Mouse (Mus musculus) thymus, postnatal 0 days (tissue): ENCODE measurements around the gene Fam69b. TPM values are rescaled to one million over a fixed set of nuclear protein-coding genes. Genes with fewer than 3 reads are reported as not detected.

Experiments
- DNase-seq: peaks from one replicate; pipeline ENCODE4 v3.0.0-alpha.2; 2015; ENCODE audit warnings: low spot score
- polyA plus RNA-seq: library from polyadenylated mRNA; unstranded; fragments of >200 nt; fragmentation: Nextera tagmentation; extraction: Ambion mirVana; gene quantifications from 2 replicates; pipeline ENCODE4 v1.2.1, GENCODE M21; 2015

Fam69b gene
- polyA plus RNA-seq, 1 experiment from 2014 or later = 12.2 TPM

- DNase-seq = peak; percentile 69
Observed at GRCm38 (mm10) chr2:26622984-26623383, 5.3 kb upstream of the Fam69b start.

GRCm38 (mm10) chr2:26625419-26625818 is 2.8 kb upstream of the Fam69b start:
- no peak for DNase-seq

- no peak for DNase-seq
Observed at GRCm38 (mm10) chr2:26626081-26626480, 2.2 kb upstream of the Fam69b start.

- no peak for DNase-seq
Observed at GRCm38 (mm10) chr2:26628792-26629437, 658 bp downstream of the Fam69b start.

GRCm38 (mm10) chr2:26632541-26633395 is 4.5 kb downstream of the Fam69b start:
- DNase-seq = no peak

- DNase-seq = no peak
Observed at GRCm38 (mm10) chr2:26633953-26634530, 5.8 kb downstream of the Fam69b start.

GRCm38 (mm10) chr2:26634629-26635488 is 6.6 kb downstream of the Fam69b start:
- DNase-seq = no peak

GRCm38 (mm10) chr2:26635489-26636324 is 7.5 kb downstream of the Fam69b start:
- no peak for DNase-seq

- DNase-seq = no peak
Observed at GRCm38 (mm10) chr2:26636325-26636635, 8.0 kb downstream of the Fam69b start.

- no peak for DNase-seq
Observed at GRCm38 (mm10) chr2:26637316-26637932, 9.2 kb downstream of the Fam69b start.

- DNase-seq = no peak
Observed at GRCm38 (mm10) chr2:26638039-26638438, 9.8 kb downstream of the Fam69b start.

GRCm38 (mm10) chr2:26638572-26638971 is 10.3 kb downstream of the Fam69b start:
- DNase-seq = no peak

- DNase-seq = peak; percentile 81
Observed at GRCm38 (mm10) chr2:26639083-26639482, 10.8 kb downstream of the Fam69b start.

GRCm38 (mm10) chr2:26639838-26640830 is 11.9 kb downstream of the Fam69b start:
- DNase-seq = peak; percentile 95

- no peak for DNase-seq
Observed at GRCm38 (mm10) chr2:26641006-26641647, 12.9 kb downstream of the Fam69b start.

- DNase-seq = peak; percentile 70
Observed at GRCm38 (mm10) chr2:26643942-26644341, 15.7 kb downstream of the Fam69b start.

GRCm38 (mm10) chr2:26646643-26647293 is 18.5 kb downstream of the Fam69b start:
- DNase-seq = peak; percentile 91

GRCm38 (mm10) chr2:26654687-26655086 is 26.4 kb downstream of the Fam69b start:
- DNase-seq = no peak
